Mouse (Mus musculus): ENCODE measurements around the gene Hnrnpll. TPM values are rescaled to one million over a fixed set of nuclear protein-coding genes. Genes with fewer than 3 reads are reported as not detected.
"Not testable (repeated sequence)": the region's sequence is repeated elsewhere in the genome, so short reads cannot be mapped to it uniquely, and the experiment has no call there.

The Hnrnpll gene
- polyA plus RNA-seq, 1 experiment from 2014 or later: 65.5 TPM

GRCm38 (mm10) chr17:80017389-80017788 is 44.7 kb downstream of the Hnrnpll start:
- H3K9ac ChIP-seq: no peak overlapping the region
- no peak overlapping the region for H3K27ac ChIP-seq
- no peaks in the 10 kb centered on the region for H3K27me3 ChIP-seq
- WGBS: 59% methylated on average over 12 of the region's 12 CpGs
- H3K4me3 ChIP-seq (replicated peaks): no peak overlapping the region
- no peak overlapping the region for H3K4me2 ChIP-seq
- H3K4me1 ChIP-seq: peaks cover 4% of the 10 kb centered on the region; the same call in 1 of the 2 replicates
- ATAC-seq (replicated peaks; ENCODE audit: low FRiP score): no peak
- no peaks in the 10 kb centered on the region for H3K36me3 ChIP-seq
- no peaks in the 10 kb centered on the region for H3K9me3 ChIP-seq (replicated peaks)

- H3K4me2 ChIP-seq; ATAC-seq (replicated peaks; ENCODE audit: low FRiP score); H3K4me1 ChIP-seq; H3K4me3 ChIP-seq (replicated peaks); H3K9ac ChIP-seq; H3K27me3 ChIP-seq; H3K9me3 ChIP-seq (replicated peaks); H3K36me3 ChIP-seq; H3K27ac ChIP-seq: not testable (repeated sequence)
- 89% methylated on average over 4 of the region's 4 CpGs for WGBS
Measured at GRCm38 (mm10) chr17:80016400-80016799, 45.7 kb downstream of the Hnrnpll start.

- peaks cover 13% of the 10 kb centered on the region for H3K4me1 ChIP-seq
- H3K36me3 ChIP-seq: no peaks in the 10 kb centered on the region
- no peak overlapping the region for H3K27ac ChIP-seq
- H3K4me2 ChIP-seq: no peak overlapping the region
- H3K4me3 ChIP-seq (replicated peaks): no peak overlapping the region
- H3K9me3 ChIP-seq (replicated peaks): no peaks in the 10 kb centered on the region
- ATAC-seq (replicated peaks; ENCODE audit: low FRiP score): no peak
- H3K27me3 ChIP-seq: peaks cover 5% of the 10 kb centered on the region; the same call in 1 of the 2 replicates
- 86% methylated on average over 8 of the region's 8 CpGs for WGBS
- no peak overlapping the region for H3K9ac ChIP-seq
Measured at GRCm38 (mm10) chr17:80014361-80014809, 47.7 kb downstream of the Hnrnpll start.

GRCm38 (mm10) chr17:80009926-80010325 is 52.2 kb downstream of the Hnrnpll start:
- 23% methylated on average over 15 of the region's 15 CpGs for WGBS
- peaks cover 35% of the 10 kb centered on the region for H3K4me1 ChIP-seq

GRCm38 (mm10) chr17:80008847-80009246 is 53.3 kb downstream of the Hnrnpll start:
- H3K27ac ChIP-seq: no peak overlapping the region; the same call in 1 of the 2 replicates
- H3K27me3 ChIP-seq: peaks cover 6% of the 10 kb centered on the region; the same call in 1 of the 2 replicates
- H3K9me3 ChIP-seq (replicated peaks): no peaks in the 10 kb centered on the region
- no peak overlapping the region for H3K4me3 ChIP-seq (replicated peaks)
- no peak; the same call in 1 of the 2 replicates for ATAC-seq (replicated peaks; ENCODE audit: low FRiP score)
- no peak overlapping the region for H3K9ac ChIP-seq
- H3K4me1 ChIP-seq: peaks cover 35% of the 10 kb centered on the region
- 35% methylated on average over 5 of the region's 5 CpGs for WGBS
- no peaks in the 10 kb centered on the region for H3K36me3 ChIP-seq
- H3K4me2 ChIP-seq: no peak overlapping the region

More at GRCm38 (mm10) chr17:80009926-80010325, 52.2 kb downstream of the Hnrnpll start:
- H3K4me2 ChIP-seq: peak overlapping the region; percentile 21; the same call in 1 of the 2 replicates
- no peaks in the 10 kb centered on the region for H3K36me3 ChIP-seq
- H3K9me3 ChIP-seq (replicated peaks): no peaks in the 10 kb centered on the region
- ATAC-seq (replicated peaks; ENCODE audit: low FRiP score): no peak
- H3K9ac ChIP-seq: no peak overlapping the region
- peaks cover 6% of the 10 kb centered on the region; the same call in 1 of the 2 replicates for H3K27me3 ChIP-seq
- no peak overlapping the region for H3K4me3 ChIP-seq (replicated peaks)
- H3K27ac ChIP-seq: no peak overlapping the region

- Histone ChIP-seq H3K9me3 (replicated peaks) (0 out of 2 replicates have a peak, but pooled peaks cover 4% of the 10 kb centered on the region), H3K4me2 (no peak overlapping the region), H3K9ac (no peak overlapping the region), H3K36me3 (no peaks in the 10 kb centered on the region), H3K4me1 (peaks cover 28% of the 10 kb centered on the region), H3K4me3 (replicated peaks) (no peak overlapping the region), H3K27me3 (peaks cover 3% of the 10 kb centered on the region; the same call in 1 of the 2 replicates), H3K27ac (no peak overlapping the region)
- WGBS: 46% methylated on average over 17 of the region's 17 CpGs
- ATAC-seq (replicated peaks; ENCODE audit: low FRiP score): no peak
Measured at GRCm38 (mm10) chr17:80004345-80005239, 57.5 kb downstream of the Hnrnpll start.

GRCm38 (mm10) chr17:80003851-80004250 is 58.3 kb downstream of the Hnrnpll start:
- peaks cover 22% of the 10 kb centered on the region for H3K4me1 ChIP-seq
- not testable (repeated sequence) for H3K27me3 ChIP-seq; H3K9ac ChIP-seq; H3K4me2 ChIP-seq; H3K4me3 ChIP-seq (replicated peaks); ATAC-seq (replicated peaks; ENCODE audit: low FRiP score); H3K36me3 ChIP-seq; H3K27ac ChIP-seq; H3K9me3 ChIP-seq (replicated peaks)
- 91% methylated on average over 3 of the region's 3 CpGs for WGBS

GRCm38 (mm10) chr17:80002385-80002852 is 59.7 kb downstream of the Hnrnpll start:
- Histone ChIP-seq H3K4me3 (replicated peaks) (no peak overlapping the region), H3K36me3 (no peaks in the 10 kb centered on the region), H3K27ac (no peak overlapping the region), H3K9ac (no peak overlapping the region), H3K4me1 (peaks cover 17% of the 10 kb centered on the region), H3K4me2 (no peak overlapping the region), H3K9me3 (replicated peaks) (0 out of 2 replicates have a peak, but pooled peaks cover 4% of the 10 kb centered on the region), H3K27me3 (no peaks in the 10 kb centered on the region)
- WGBS: 81% methylated on average over 3 of the region's 3 CpGs
- no peak for ATAC-seq (replicated peaks; ENCODE audit: low FRiP score)

- H3K4me2 ChIP-seq: no peak overlapping the region
- H3K27me3 ChIP-seq: no peaks in the 10 kb centered on the region
- ATAC-seq (replicated peaks; ENCODE audit: low FRiP score): no peak
- no peaks in the 10 kb centered on the region for H3K4me1 ChIP-seq
- 0 out of 2 replicates have a peak, but pooled peaks cover 4% of the 10 kb centered on the region for H3K9me3 ChIP-seq (replicated peaks)
- WGBS: 85% methylated on average over 14 of the region's 14 CpGs
- no peak overlapping the region for H3K27ac ChIP-seq
- no peak overlapping the region for H3K4me3 ChIP-seq (replicated peaks)
- H3K9ac ChIP-seq: no peak overlapping the region
- no peaks in the 10 kb centered on the region for H3K36me3 ChIP-seq
Measured at GRCm38 (mm10) chr17:79999631-80000030, 62.5 kb downstream of the Hnrnpll start.

- ATAC-seq (replicated peaks; ENCODE audit: low FRiP score): no peak
- WGBS: 75% methylated on average over 5 of the region's 5 CpGs
Measured at GRCm38 (mm10) chr17:79998986-79999385, 63.1 kb downstream of the Hnrnpll start.

GRCm38 (mm10) chr17:79995091-79995691 is 66.9 kb downstream of the Hnrnpll start:
- H3K9ac ChIP-seq: no peak overlapping the region
- H3K4me1 ChIP-seq: peaks cover 11% of the 10 kb centered on the region
- H3K36me3 ChIP-seq: no peaks in the 10 kb centered on the region
- no peaks in the 10 kb centered on the region for H3K9me3 ChIP-seq (replicated peaks)
- H3K4me2 ChIP-seq: no peak overlapping the region
- 73% methylated on average over 3 of the region's 3 CpGs for WGBS
- H3K27ac ChIP-seq: no peak overlapping the region
- ATAC-seq (replicated peaks; ENCODE audit: low FRiP score): no peak
- no peak overlapping the region for H3K4me3 ChIP-seq (replicated peaks)
- H3K27me3 ChIP-seq: no peaks in the 10 kb centered on the region

More at GRCm38 (mm10) chr17:79998986-79999385, 63.1 kb downstream of the Hnrnpll start:
- H3K36me3 ChIP-seq: no peaks in the 10 kb centered on the region
- H3K4me2 ChIP-seq: no peak overlapping the region
- 0 out of 2 replicates have a peak, but pooled peaks cover 4% of the 10 kb centered on the region for H3K9me3 ChIP-seq (replicated peaks)
- H3K27me3 ChIP-seq: no peaks in the 10 kb centered on the region
- H3K4me3 ChIP-seq (replicated peaks): no peak overlapping the region
- H3K9ac ChIP-seq: no peak overlapping the region
- no peak overlapping the region for H3K27ac ChIP-seq
- H3K4me1 ChIP-seq: no peaks in the 10 kb centered on the region

GRCm38 (mm10) chr17:79992114-79992513 is 70.0 kb downstream of the Hnrnpll start:
- H3K4me2 ChIP-seq: no peak overlapping the region
- 93% methylated on average over 3 of the region's 3 CpGs for WGBS
- ATAC-seq (replicated peaks; ENCODE audit: low FRiP score): no peak
- H3K9me3 ChIP-seq (replicated peaks): no peaks in the 10 kb centered on the region
- no peaks in the 10 kb centered on the region for H3K36me3 ChIP-seq
- H3K4me1 ChIP-seq: peaks cover 14% of the 10 kb centered on the region
- H3K4me3 ChIP-seq (replicated peaks): no peak overlapping the region
- no peak overlapping the region for H3K9ac ChIP-seq
- no peak overlapping the region for H3K27ac ChIP-seq
- no peaks in the 10 kb centered on the region for H3K27me3 ChIP-seq
